Mouse (Mus musculus) limb, embryonic 14.5 days (tissue): ENCODE results near the gene Sash3. TPM values are rescaled to one million over a fixed set of nuclear protein-coding genes. Genes with fewer than 3 reads are reported as not detected.

Experiments used
- ATAC-seq: fragments of 200-750 bp; cut with Nextera tagmentation; 2 replicates; pipeline ENCODE4 v1.8.0; 2017; ENCODE audit warnings: low read depth, moderate number of reproducible peaks, moderate TSS enrichment; ENCODE audit not compliant: low FRiP score
- DNase-seq: peaks from one replicate; pipeline ENCODE4 v3.0.0-alpha.2; 2015; ENCODE audit warnings: low spot score
- H3K27ac ChIP-seq: fragments of 300-500 bp; sonication (generic); replicated peaks from 2 replicates; pipeline ENCODE4 v1.5.1; 2014; ENCODE audit warnings: low read depth, mild to moderate bottlenecking, low read length, moderate library complexity, mixed read lengths
- H3K27me3 ChIP-seq: fragments of 300-500 bp; sonication (generic); 2 replicates; pipeline ENCODE4 v1.6.1; 2014; ENCODE audit warnings: low read length, mixed read lengths; ENCODE audit not compliant: control insufficient read depth, insufficient read depth
- H3K36me3 ChIP-seq: fragments of 300-500 bp; sonication (generic); 2 replicates; pipeline ENCODE4 v1.6.1; 2014; ENCODE audit warnings: mild to moderate bottlenecking, low read length, moderate library complexity, mixed read lengths; ENCODE audit not compliant: control insufficient read depth, insufficient read depth
- H3K4me1 ChIP-seq: fragments of 300-500 bp; sonication (generic); 2 replicates; pipeline ENCODE4 v1.6.1; 2014; ENCODE audit warnings: antibody characterized with exemption, low read length, mixed read lengths; ENCODE audit not compliant: control insufficient read depth, insufficient read depth
- H3K4me2 ChIP-seq: fragments of 300-500 bp; sonication (generic); replicated peaks from 2 replicates; pipeline ENCODE4 v1.6.1; 2014; ENCODE audit warnings: low read depth, mild to moderate bottlenecking, low read length, moderate library complexity; ENCODE audit not compliant: severe bottlenecking
- H3K4me3 ChIP-seq: fragments of 300-500 bp; sonication (generic); replicated peaks from 2 replicates; pipeline ENCODE4 v1.5.1; 2014; ENCODE audit warnings: low read length
- H3K9ac ChIP-seq: fragments of 300-500 bp; sonication (generic); 2 replicates; pipeline ENCODE4 v1.6.1; 2014; ENCODE audit warnings: mild to moderate bottlenecking, low read depth, low read length, moderate library complexity; ENCODE audit not compliant: severe bottlenecking
- H3K9me3 ChIP-seq: fragments of 300-500 bp; sonication (generic); 2 replicates; pipeline ENCODE4 v1.6.1; 2016; ENCODE audit warnings: low read length; ENCODE audit not compliant: control insufficient read depth
- POLR2A ChIP-seq: fragments of 200-500 bp; IDR thresholded peaks from 2 replicates; pipeline ENCODE4 v1.8.0; 2012; ENCODE audit warnings: inconsistent platforms, mild to moderate bottlenecking, moderate library complexity, borderline replicate concordance; ENCODE audit not compliant: insufficient read depth, insufficient read length; ENCODE audit errors: extremely low read depth
- WGBS: fragments of 180-500 bp; shearing (Covaris S2); extraction: QIAGEN DNeasy Blood & Tissue Kit; methylation state at CpG from one replicate; pipeline ENCODE4 v1.1.7; 2014; 5-methylcytosine and 5-hydroxymethylcytosine counted together
- polyA plus RNA-seq, 2 experiments: library from polyadenylated mRNA; depleted of rRNA in 1 of 2; stranded (reverse) in 1 of 2; unstranded in 1 of 2; fragments of >200 nt; fragmentation: Nextera tagmentation in 1 of 2; extraction: Ambion mirVana in 1 of 2; gene quantifications; 2 replicates each; pipeline versions ENCODE4 v1.2.1 to v1.2.3; 2012 to 2014

Gene Sash3
- polyA plus RNA-seq, 2 experiments = 2.1 to 3.9 TPM

DNA sequence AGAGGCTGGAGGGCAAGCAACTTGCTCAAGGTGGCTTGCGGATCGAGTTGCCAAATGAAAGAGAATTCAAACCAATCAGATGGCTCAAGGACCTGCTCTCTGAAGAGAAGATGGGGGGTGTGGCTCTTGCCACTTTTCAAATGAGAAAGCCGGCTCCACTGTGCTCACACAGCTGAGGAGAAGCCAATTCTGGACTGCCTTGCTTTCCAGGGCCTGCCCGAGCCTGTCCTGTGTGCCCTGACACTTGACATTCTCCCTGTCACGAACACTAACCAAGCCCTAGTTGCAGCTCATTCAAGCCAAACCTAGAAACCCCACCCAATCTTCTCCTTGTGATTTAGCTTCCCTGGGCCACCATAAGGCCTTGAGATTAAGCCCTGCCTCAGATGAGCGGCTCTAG lies 8.2 kb upstream of the Sash3 start:
- no peak for TF ChIP-seq POLR2A
- ATAC-seq = no peak
- no peaks in the 10 kb centered on the region for H3K4me1 ChIP-seq
- no peak overlapping the region for H3K9ac ChIP-seq
- H3K27me3 ChIP-seq = no peaks in the 10 kb centered on the region
- H3K4me2 ChIP-seq = no peak overlapping the region
- H3K4me3 ChIP-seq = no peak overlapping the region
- H3K9me3 ChIP-seq = no peaks in the 10 kb centered on the region
- H3K27ac ChIP-seq = no peak overlapping the region
- 62% methylated on average over 6 of the region's 6 CpGs for WGBS
- no peak for DNase-seq
- H3K36me3 ChIP-seq = no peaks in the 10 kb centered on the region

DNA sequence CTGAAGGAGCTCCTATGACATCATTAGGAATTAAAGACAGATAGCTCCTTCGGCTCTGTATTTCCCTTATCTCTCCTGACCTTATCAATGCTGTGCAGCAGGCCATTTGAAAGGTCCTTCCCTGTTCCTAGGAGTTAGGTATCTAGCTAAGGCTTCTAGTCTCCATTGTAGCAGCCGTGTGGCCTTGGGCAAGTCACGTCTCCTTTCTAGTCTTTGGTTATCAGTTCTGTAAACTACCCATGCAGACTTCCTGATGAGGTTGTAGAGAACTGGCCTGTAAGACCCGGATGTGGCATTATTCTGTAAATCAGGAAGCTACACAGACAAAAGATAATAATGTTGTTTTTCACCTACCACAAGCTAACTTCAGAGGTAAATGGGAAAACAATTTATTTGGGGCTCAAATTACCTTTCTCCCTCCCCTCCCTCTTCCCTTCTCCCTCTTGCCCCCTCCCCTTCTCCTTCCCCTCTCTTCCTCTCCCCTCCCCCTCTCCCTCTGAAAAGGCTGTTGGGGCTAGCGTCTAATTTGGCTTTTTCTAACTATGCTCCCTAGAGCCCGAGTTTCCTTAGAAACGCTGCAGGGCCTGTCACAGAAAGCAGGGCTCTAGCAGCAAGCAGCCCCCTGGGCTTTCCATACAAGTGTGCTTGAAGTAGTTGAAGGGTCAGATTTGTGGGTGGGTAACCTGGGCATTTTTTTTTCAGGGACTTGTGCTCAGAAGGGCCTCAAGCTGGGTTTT lies 7.5 kb upstream of the Sash3 start:
- ATAC-seq (no peak), DNase-seq (no peak)
- no peak for TF ChIP-seq POLR2A
- Histone ChIP-seq H3K4me1 (no peaks in the 10 kb centered on the region), H3K36me3 (no peaks in the 10 kb centered on the region), H3K9ac (no peak overlapping the region), H3K27me3 (no peaks in the 10 kb centered on the region), H3K4me3 (no peak overlapping the region), H3K9me3 (no peaks in the 10 kb centered on the region), H3K27ac (no peak overlapping the region), H3K4me2 (no peak overlapping the region)
- WGBS = 50% methylated on average over 7 of the region's 7 CpGs

DNA sequence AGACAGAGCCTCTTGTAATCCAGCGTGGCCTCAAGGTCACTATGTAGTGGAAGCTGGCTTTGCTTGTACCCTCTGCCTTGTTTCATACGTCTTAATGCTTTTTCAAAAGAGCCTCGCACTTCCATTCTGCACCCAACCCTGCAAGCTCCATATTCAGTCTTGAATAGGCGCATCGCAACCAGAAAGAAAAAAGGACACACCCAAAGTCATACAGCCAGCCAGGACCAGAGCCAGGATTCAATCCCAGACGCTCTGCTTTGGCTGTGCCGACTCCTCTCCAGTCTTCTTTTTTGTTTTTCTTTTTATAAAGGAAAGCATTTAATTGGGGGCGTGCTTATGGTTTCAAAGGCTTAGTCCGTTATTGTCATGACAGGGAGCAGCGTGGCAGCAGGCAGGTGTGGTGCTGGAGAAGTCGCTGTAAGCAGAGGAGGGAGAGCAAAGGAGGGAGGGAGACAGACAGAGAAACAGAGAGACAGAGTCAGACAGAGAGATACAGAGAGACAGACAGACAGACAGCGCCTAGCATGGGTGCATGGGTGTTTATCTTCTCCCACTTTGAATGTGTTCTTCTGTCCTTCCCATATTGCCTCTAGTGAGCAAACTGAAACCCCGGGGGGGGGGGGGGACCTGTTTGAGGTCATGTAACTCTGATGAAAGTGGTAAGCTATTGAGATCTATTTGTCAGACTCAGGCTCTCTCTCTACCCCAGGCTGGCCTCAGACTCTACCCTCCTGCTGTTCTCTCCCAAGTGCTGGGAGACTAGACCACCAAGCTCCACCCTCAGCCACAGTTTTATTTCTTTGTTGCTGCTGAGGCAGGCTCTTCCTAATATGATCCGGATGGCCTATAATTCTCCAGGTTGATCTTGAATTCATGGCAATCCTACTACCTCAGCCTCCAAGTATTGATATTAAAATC lies 6.6 kb upstream of the Sash3 start:
- Histone ChIP-seq H3K27me3 (no peaks in the 10 kb centered on the region), H3K9me3 (no peaks in the 10 kb centered on the region), H3K27ac (no peak overlapping the region), H3K4me2 (no peak overlapping the region), H3K4me3 (no peak overlapping the region), H3K9ac (no peak overlapping the region), H3K4me1 (no peaks in the 10 kb centered on the region), H3K36me3 (no peaks in the 10 kb centered on the region)
- no peak for TF ChIP-seq POLR2A
- DNase-seq (no peak), ATAC-seq (no peak)
- WGBS = 44% methylated on average over 14 of the region's 14 CpGs

DNA sequence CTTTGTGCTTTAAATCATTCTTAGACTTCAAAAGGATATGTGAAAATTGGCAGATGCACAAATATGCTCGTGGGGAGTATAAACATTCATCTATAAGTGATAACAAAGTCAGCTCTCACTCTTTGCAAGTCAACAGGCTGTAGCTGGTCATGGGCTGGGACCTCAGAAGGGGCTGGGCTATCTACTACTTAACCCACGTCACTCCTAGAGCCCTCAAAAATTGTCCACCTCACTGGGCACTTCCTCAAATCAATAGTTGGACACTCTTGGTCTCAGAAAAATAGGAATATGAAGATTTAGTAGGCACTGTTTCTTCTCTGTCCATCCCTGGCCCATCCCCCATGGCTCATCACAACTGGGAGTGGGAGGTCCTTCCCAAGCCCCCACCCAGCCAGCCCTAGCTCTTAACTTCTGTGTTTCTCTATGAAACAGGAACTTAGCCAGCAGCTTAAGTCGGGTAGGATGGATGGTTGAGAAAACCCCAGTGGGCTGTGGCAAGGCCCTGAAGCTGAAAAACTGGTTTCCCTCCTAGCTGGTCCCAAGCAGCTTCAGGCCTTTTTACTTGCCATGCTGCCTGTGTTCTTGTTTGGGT lies 5.9 kb upstream of the Sash3 start:
- H3K4me3 ChIP-seq = no peak overlapping the region
- DNase-seq (no peak), ATAC-seq (no peak)
- H3K9ac ChIP-seq = no peak overlapping the region
- no peaks in the 10 kb centered on the region for H3K9me3 ChIP-seq
- H3K4me2 ChIP-seq = no peak overlapping the region
- H3K36me3 ChIP-seq = no peaks in the 10 kb centered on the region
- H3K27ac ChIP-seq = no peak overlapping the region
- no peaks in the 10 kb centered on the region for H3K4me1 ChIP-seq
- H3K27me3 ChIP-seq = no peaks in the 10 kb centered on the region
- no peak for TF ChIP-seq POLR2A
- 48% methylated on average over 3 of the region's 3 CpGs for WGBS

DNA sequence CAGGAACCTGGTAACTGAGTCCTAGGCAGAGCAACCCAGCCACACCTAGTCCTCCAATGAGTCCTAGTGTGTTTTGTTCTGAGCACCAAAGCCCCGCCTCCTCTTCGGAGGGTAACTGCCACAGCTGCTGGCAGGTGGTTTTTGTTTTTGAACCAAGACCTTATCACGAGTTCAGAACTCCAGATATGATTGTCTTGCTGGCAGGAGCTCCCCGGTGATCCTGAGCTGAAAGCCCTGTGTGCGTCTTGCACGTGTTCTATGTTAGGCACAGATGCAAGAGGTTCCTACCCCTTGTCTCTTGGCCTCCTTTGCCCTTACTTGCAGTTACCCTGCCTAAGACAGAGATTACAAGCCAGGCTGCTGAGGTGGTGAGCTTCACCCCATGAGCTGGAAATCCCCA lies 4.8 kb upstream of the Sash3 start:
- no peak for DNase-seq
- no peak for TF ChIP-seq POLR2A
- no peak for ATAC-seq
- Histone ChIP-seq H3K9ac (no peak overlapping the region), H3K4me2 (no peak overlapping the region), H3K9me3 (no peaks in the 10 kb centered on the region), H3K4me1 (no peaks in the 10 kb centered on the region), H3K27ac (no peak overlapping the region), H3K4me3 (no peak overlapping the region), H3K27me3 (no peaks in the 10 kb centered on the region), H3K36me3 (no peaks in the 10 kb centered on the region)
- 82% methylated on average over 6 of the region's 6 CpGs for WGBS
